Mouse (Mus musculus): Measurements from ENCODE around the gene Nlrc5. TPM values are rescaled to one million over a fixed set of nuclear protein-coding genes. Genes with fewer than 3 reads are reported as not detected.

Gene Nlrc5
- polyA plus RNA-seq, 1 experiment from 2014 or later, result 0.35 TPM

DNA sequence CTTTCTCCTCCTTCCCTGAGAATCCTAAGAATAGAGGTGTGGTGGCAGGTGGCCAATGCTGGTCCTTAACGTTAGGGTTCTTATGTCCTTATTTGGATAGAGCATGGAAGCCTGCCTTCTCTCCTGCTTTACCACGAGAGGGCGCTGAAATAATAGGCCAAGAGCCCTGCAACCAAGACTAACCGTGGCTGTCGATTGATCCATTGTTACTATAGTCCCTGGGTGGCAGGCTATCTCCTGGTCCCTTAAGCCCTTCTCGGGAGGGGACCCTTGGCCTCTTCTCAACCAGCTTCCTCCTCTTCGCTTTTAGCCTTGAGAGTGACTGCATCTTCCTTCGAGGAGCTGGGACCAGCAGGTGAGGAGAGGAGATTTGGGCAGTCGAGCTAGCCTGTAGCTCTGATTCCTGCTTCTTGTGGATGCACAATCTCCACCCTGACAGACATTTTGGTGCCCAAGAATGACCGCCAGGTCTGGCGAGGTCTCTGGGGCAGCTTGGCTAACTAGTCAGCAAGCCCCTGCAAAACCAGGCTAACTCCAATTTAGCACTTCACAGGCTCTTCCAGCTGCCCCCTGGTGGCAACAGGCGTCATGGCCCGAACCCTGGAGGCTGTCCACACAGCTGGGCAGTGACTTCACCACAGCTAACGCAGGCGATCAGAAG, 58.0 kb downstream of the Nlrc5 start:
- peaks cover 4% of the 10 kb centered on the region for H3K4me1 ChIP-seq (replicated peaks)
- H3K9me3 ChIP-seq (replicated peaks), result no peaks in the 10 kb centered on the region
- no peak overlapping the region for H3K27ac ChIP-seq (replicated peaks)
- no peak overlapping the region for H3K9ac ChIP-seq
- 4% methylated on average over 15 of the region's 15 CpGs for WGBS (ENCODE audit: insufficient replicate concordance)
- peak; percentile 61; the same call in 1 of the 2 replicates for ATAC-seq (ENCODE audit: insufficient read depth)
- H3K4me2 ChIP-seq, result peak overlapping the region; percentile 58
- H3K27me3 ChIP-seq, result 0 out of 2 replicates have a peak, but pooled peaks cover 9% of the 10 kb centered on the region
- H3K4me3 ChIP-seq (replicated peaks), result 0 out of 2 replicates have a peak overlapping the region, but pooled peaks have one; percentile 7
- no peaks in the 10 kb centered on the region for H3K36me3 ChIP-seq (replicated peaks)

DNA sequence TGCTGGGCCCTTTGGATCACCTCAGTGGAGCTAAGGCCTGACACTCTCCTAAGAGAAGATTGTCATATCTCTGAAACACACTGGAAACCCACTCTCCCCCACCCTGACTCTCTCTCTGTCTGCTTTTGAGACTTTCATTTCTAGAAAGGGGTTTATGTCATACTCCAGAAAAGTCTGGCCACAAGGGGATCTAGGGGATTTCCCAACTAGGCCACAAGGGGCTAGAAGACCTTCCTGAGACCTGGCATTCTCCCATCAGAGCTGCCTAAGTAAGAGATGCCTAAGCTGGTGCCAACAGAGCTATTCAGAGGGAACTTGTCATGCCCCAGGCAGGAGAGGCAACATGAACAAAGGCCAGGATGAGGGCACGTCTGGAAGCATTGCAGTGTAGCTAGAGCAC, 59.1 kb downstream of the Nlrc5 start:
- no peaks in the 10 kb centered on the region for H3K9me3 ChIP-seq (replicated peaks)
- H3K27ac ChIP-seq (replicated peaks), result no peak overlapping the region
- ATAC-seq (ENCODE audit: insufficient read depth), result no peak
- H3K4me2 ChIP-seq, result no peak overlapping the region
- WGBS (ENCODE audit: insufficient replicate concordance), result 32% methylated on average over 1 of the region's 1 CpGs
- H3K9ac ChIP-seq, result no peak overlapping the region
- H3K4me1 ChIP-seq (replicated peaks), result peaks cover 4% of the 10 kb centered on the region
- H3K27me3 ChIP-seq, result 0 out of 2 replicates have a peak, but pooled peaks cover 11% of the 10 kb centered on the region
- no peaks in the 10 kb centered on the region for H3K36me3 ChIP-seq (replicated peaks)
- H3K4me3 ChIP-seq (replicated peaks), result no peak overlapping the region

DNA sequence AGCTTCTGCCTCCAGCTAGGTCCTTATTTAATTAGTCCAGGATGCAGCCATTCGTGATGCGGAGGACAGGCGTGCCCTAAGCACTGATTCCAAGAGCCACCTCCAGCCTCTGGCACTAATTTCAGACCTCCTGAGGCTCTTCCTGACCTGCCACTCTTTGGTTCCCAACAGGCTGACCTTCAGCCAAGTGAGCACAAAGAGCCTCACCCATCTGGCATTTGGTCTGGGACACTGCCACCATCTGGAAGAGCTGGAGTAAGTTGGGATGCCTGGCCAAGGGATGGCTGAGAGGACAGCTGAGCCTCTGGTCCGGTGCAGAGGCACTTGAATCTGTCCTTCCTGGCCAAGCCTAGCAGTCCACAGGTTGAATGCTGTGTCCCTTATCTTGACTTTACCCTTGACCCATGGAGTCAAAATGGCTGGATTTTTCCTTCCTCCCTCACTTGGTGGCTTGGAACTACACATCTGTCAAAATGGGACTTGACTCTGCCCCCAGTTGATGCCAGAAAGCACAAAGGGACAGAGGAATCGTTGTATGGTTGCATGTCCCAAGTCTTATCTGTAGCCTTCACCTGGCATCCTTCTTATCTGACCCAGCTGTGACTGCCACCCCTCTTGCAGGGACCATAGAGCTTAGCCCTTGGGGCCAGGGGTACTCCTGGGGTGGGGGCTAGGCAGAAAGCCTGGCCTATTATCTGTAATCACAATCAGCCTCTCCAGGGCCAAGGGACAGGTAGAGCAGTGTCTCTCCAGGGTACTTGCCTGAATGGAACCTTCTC, 81.5 kb downstream of the Nlrc5 start:
- Histone ChIP-seq H3K27ac (replicated peaks) (no peak overlapping the region), H3K27me3 (peaks cover 32% of the 10 kb centered on the region), H3K9ac (no peak overlapping the region), H3K36me3 (replicated peaks) (no peaks in the 10 kb centered on the region), H3K4me1 (replicated peaks) (peaks cover 8% of the 10 kb centered on the region), H3K4me3 (replicated peaks) (no peak overlapping the region), H3K4me2 (no peak overlapping the region), H3K9me3 (replicated peaks) (no peaks in the 10 kb centered on the region)
- ATAC-seq (ENCODE audit: insufficient read depth), result peak; percentile 61
- 52% methylated on average over 5 of the region's 5 CpGs for WGBS (ENCODE audit: insufficient replicate concordance)

DNA sequence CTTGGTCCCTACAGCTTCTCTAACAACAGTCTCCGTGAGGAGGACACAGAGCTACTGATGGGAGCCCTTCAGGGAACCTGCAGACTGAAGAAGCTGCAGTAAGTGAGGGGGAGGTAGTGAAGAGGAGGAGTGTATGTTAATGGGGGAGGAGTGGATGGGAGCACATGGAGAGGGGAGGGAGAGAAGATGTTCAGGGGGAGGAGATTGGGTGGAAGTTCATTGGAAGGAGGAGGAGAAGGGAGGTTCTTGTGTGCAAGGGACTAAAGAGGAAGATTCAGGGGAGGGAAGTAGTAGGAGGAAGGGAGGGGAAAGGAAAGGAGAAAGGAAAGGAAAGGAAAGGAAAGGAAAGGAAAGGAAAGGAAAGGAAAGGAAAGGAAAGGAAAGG, 82.0 kb downstream of the Nlrc5 start:
- ATAC-seq (ENCODE audit: insufficient read depth), result no peak
- H3K4me3 ChIP-seq (replicated peaks), result no peak overlapping the region
- H3K9ac ChIP-seq, result no peak overlapping the region
- H3K9me3 ChIP-seq (replicated peaks), result no peaks in the 10 kb centered on the region
- WGBS (ENCODE audit: insufficient replicate concordance), result 16% methylated on average over 1 of the region's 1 CpGs
- H3K27ac ChIP-seq (replicated peaks), result no peak overlapping the region
- no peaks in the 10 kb centered on the region for H3K36me3 ChIP-seq (replicated peaks)
- no peak overlapping the region for H3K4me2 ChIP-seq
- H3K27me3 ChIP-seq, result peaks cover 32% of the 10 kb centered on the region
- H3K4me1 ChIP-seq (replicated peaks), result peaks cover 8% of the 10 kb centered on the region

DNA sequence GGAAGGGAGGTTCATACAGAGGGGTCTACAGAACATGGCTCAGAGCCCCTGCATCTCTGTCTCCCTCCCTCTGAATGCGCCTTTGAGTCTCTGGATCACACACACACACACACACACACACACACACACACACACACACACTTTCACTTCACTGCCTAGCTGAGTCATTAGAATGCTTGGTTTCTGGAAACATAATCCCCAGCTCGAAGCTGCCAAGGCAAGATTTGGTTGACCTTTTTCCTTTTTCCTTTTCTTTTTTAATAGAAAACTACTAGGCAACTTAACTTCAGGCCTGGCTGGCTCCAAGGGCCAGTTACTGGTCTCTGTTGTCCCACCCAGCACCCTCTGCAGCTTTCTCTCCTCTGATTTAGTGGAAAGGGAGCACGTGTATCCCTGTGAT, 82.6 kb downstream of the Nlrc5 start:
- Histone ChIP-seq H3K4me3 (replicated peaks) (no peak overlapping the region), H3K27me3 (peaks cover 32% of the 10 kb centered on the region), H3K27ac (replicated peaks) (no peak overlapping the region), H3K9ac (no peak overlapping the region), H3K4me1 (replicated peaks) (peaks cover 8% of the 10 kb centered on the region), H3K4me2 (no peak overlapping the region), H3K36me3 (replicated peaks) (no peaks in the 10 kb centered on the region), H3K9me3 (replicated peaks) (no peaks in the 10 kb centered on the region)
- WGBS (ENCODE audit: insufficient replicate concordance), result 35% methylated on average over 2 of the region's 3 CpGs
- no peak for ATAC-seq (ENCODE audit: insufficient read depth)

DNA sequence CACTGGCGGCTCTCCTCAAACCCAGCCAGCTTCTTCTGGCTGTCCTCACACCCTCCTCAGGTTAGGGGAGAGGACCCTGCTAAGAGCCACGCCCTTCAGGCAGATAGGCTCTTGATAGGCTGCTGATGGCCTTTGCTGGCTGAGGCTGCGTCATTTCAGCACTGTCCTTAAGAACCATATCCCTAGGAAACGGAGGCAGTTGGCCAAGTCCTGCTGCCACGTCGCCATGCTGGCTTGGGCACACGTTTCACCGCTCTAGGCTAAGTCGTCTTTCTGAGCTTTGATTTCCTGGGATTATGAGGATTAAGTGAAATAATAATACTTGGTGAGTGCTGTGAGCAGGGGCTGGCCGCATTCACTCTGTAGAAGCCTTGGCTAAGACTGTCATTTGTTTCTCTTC, 84.2 kb downstream of the Nlrc5 start:
- WGBS (ENCODE audit: insufficient replicate concordance), result 62% methylated on average over 10 of the region's 10 CpGs
- H3K4me3 ChIP-seq (replicated peaks), result no peak overlapping the region

DNA sequence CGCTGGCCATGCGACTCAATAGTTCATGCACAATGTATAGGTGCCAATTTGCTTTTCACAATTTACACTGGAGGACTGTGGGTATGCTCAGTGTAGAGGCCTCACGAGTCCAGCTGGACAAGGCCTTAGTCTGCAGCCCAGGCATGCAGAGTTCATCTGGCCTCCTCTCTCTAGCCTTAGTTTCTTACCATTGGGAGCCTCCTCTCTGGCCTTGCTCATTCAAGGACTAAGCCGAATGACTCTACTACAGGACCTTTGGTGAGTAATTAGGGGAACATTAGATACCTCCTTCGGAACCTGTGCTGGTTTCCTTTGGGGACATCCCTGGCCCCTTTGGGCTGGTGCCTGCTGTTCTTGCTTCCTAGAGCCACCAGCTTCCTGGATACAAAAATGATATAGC, 84.9 kb downstream of the Nlrc5 start:
- WGBS (ENCODE audit: insufficient replicate concordance), result 63% methylated on average over 5 of the region's 5 CpGs
- peaks cover 8% of the 10 kb centered on the region for H3K4me1 ChIP-seq (replicated peaks)
- no peaks in the 10 kb centered on the region for H3K36me3 ChIP-seq (replicated peaks)
- no peaks in the 10 kb centered on the region for H3K9me3 ChIP-seq (replicated peaks)
- H3K4me3 ChIP-seq (replicated peaks), result no peak overlapping the region
- no peak overlapping the region for H3K4me2 ChIP-seq
- peaks cover 24% of the 10 kb centered on the region for H3K27me3 ChIP-seq
- H3K9ac ChIP-seq, result no peak overlapping the region
- no peak for ATAC-seq (ENCODE audit: insufficient read depth)
- no peak overlapping the region for H3K27ac ChIP-seq (replicated peaks)

More for the DNA sequence above, 84.2 kb downstream of the Nlrc5 start:
- Histone ChIP-seq H3K9me3 (replicated peaks) (no peaks in the 10 kb centered on the region), H3K36me3 (replicated peaks) (no peaks in the 10 kb centered on the region), H3K4me2 (no peak overlapping the region), H3K9ac (no peak overlapping the region), H3K4me1 (replicated peaks) (peaks cover 8% of the 10 kb centered on the region), H3K27ac (replicated peaks) (no peak overlapping the region), H3K27me3 (peaks cover 24% of the 10 kb centered on the region)
- no peak for ATAC-seq (ENCODE audit: insufficient read depth)

DNA sequence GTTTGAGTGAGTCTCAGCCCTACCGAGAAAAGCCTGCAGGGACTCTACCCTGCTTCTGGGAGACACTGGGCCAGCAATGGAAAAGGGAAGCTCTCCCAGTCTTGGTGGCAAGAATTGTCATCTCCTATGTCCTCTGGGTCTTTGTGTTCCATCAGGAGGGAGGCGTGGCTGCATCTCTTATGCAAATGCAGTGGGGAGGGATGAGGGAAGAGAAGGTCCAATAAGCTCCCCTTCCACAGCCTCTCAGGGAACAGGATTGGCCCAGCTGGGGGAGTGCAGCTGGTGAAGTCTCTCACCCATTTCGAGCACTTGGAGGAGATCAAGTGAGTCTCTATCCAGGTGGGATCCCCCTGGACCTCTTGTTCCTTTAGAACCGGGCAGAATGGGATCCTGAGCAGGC, 87.3 kb downstream of the Nlrc5 start:
- H3K36me3 ChIP-seq (replicated peaks), result no peaks in the 10 kb centered on the region
- H3K4me2 ChIP-seq, result no peak overlapping the region
- no peak for ATAC-seq (ENCODE audit: insufficient read depth)
- H3K4me3 ChIP-seq (replicated peaks), result no peak overlapping the region
- H3K27me3 ChIP-seq, result peaks cover 15% of the 10 kb centered on the region
- no peaks in the 10 kb centered on the region for H3K9me3 ChIP-seq (replicated peaks)
- H3K27ac ChIP-seq (replicated peaks), result no peak overlapping the region
- H3K4me1 ChIP-seq (replicated peaks), result no peaks in the 10 kb centered on the region
- 39% methylated on average over 4 of the region's 4 CpGs for WGBS (ENCODE audit: insufficient replicate concordance)
- H3K9ac ChIP-seq, result no peak overlapping the region

DNA sequence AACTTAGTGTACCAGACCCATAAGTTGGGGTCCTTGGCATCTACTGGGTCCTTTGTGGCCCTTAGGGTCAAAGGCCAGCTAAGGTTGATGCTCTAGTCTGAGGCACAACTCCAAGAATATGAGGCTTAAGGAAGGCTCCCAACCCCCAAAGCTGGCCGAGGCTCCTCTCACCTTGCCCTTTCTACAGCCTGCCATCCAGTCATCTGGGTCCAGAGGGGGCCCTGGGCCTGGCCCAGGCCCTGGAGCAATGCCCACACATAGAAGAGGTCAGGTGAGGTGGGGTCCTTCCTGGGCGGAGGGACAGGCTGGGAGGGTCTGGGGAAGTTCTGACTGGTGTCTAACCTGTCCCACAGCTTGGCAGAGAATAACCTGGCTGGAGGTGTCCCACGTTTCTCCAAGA, 88.3 kb downstream of the Nlrc5 start:
- Histone ChIP-seq H3K36me3 (replicated peaks) (no peaks in the 10 kb centered on the region), H3K4me3 (replicated peaks) (no peak overlapping the region), H3K4me2 (no peak overlapping the region), H3K9me3 (replicated peaks) (no peaks in the 10 kb centered on the region), H3K9ac (no peak overlapping the region), H3K4me1 (replicated peaks) (no peaks in the 10 kb centered on the region), H3K27me3 (peaks cover 16% of the 10 kb centered on the region), H3K27ac (replicated peaks) (no peak overlapping the region)
- 53% methylated on average over 3 of the region's 3 CpGs for WGBS (ENCODE audit: insufficient replicate concordance)
- ATAC-seq (ENCODE audit: insufficient read depth), result no peak

DNA sequence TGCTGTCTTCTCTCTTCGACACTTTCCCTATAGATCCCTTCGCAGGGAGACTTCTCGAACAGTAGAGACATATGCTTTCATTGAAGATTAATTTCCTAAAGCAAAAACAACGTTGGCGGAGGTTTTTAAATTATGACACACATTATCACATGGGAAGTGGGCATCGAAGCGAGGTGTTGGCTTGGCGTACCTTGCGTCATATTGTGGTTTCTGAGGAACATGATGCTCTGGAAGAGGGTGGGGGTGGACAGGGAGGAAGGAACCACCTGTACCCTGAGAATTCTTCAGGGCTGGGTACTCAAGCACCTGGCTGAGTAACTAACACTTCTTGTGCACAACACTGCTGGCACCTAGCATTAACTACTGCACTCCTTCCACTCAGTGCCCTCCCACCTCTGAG, 90.4 kb downstream of the Nlrc5 start:
- Histone ChIP-seq H3K36me3 (replicated peaks) (no peaks in the 10 kb centered on the region), H3K27ac (replicated peaks) (no peak overlapping the region), H3K9ac (no peak overlapping the region), H3K27me3 (peaks cover 13% of the 10 kb centered on the region), H3K4me1 (replicated peaks) (no peaks in the 10 kb centered on the region), H3K4me3 (replicated peaks) (no peak overlapping the region), H3K4me2 (no peak overlapping the region), H3K9me3 (replicated peaks) (no peaks in the 10 kb centered on the region)
- no peak for ATAC-seq (ENCODE audit: insufficient read depth)
- 51% methylated on average over 9 of the region's 9 CpGs for WGBS (ENCODE audit: insufficient replicate concordance)

DNA sequence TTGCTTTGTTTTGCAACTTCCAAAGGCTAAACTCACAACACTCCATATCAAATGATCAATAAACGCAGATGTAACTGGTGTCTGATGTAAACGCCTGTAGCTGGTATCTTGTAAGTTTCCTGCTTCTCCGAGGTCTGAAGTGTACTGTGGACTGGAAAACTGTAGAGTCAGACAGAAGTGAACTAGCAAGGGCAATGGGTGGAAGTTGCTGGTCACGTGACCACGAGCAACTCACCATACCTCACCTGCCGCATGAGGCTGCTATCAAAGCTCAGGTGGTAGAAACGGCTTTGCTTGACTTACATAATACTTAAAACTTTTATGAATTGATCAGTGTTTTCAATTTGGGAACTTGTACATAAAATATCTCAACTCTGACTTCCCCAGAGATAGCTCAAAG, 93.0 kb downstream of the Nlrc5 start:
- no peak for ATAC-seq (ENCODE audit: insufficient read depth)
- Histone ChIP-seq H3K4me2 (no peak overlapping the region), H3K4me3 (replicated peaks) (no peak overlapping the region), H3K36me3 (replicated peaks) (no peaks in the 10 kb centered on the region), H3K27ac (replicated peaks) (no peak overlapping the region), H3K4me1 (replicated peaks) (no peaks in the 10 kb centered on the region), H3K9me3 (replicated peaks) (no peaks in the 10 kb centered on the region), H3K27me3 (peaks cover 40% of the 10 kb centered on the region), H3K9ac (no peak overlapping the region)
- WGBS (ENCODE audit: insufficient replicate concordance), result 62% methylated on average over 7 of the region's 7 CpGs
